Mouse (Mus musculus) bone marrow, adult 2 months (tissue): ENCODE measurements around the gene Gck.

Experiments
- CTCF ChIP-seq: fragments of 200-500 bp; IDR thresholded peaks from 2 replicates; pipeline ENCODE4 v1.5.1; 2011; ENCODE audit warnings: low read length, control low read depth; ENCODE audit not compliant: control insufficient read depth, insufficient read depth
- POLR2A ChIP-seq: fragments of 200-500 bp; IDR thresholded peaks from 2 replicates; pipeline ENCODE4 v1.6.1; 2011; ENCODE audit warnings: low read depth, mild to moderate bottlenecking, control low read depth, low read length, borderline replicate concordance; ENCODE audit not compliant: control insufficient read depth

- no peak for TF ChIP-seq CTCF
- TF ChIP-seq POLR2A: no peak
These were observed 10.2 kb upstream of the Gck start for GRCm38 (mm10) chr11:5960051-5960450.
